Mouse (Mus musculus): Measurements from ENCODE around the gene Wfikkn2. TPM values are rescaled to one million over a fixed set of nuclear protein-coding genes. Genes with fewer than 3 reads are reported as not detected.
"Not testable (repeated sequence)": the region's sequence is repeated elsewhere in the genome, so short reads cannot be mapped to it uniquely, and the experiment has no call there.

Wfikkn2 gene
- polyA plus RNA-seq, 1 experiment from 2014 or later, result 0.31 TPM

DNA sequence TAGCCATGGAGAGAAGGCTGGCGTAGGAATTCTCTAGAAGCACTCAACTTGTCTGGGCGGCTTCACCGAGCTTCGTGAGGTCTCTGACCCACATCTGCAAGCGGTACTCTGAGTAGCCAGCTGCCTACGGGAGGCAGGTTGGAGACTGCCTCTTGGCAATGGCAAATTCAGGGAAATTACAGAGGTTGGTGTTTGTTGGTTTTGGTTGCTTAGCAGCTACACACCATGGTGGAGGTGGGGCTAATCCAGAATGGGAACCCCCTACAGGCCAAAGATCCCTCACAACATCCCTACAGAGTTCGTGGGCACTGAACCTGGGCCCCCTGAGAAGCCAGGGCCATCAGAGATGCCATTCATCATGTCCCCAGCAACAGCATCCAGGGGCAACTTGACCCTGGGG lies 29.4 kb upstream of the Wfikkn2 start:
- Histone ChIP-seq H3K9ac (no peak overlapping the region), H3K4me2 (no peak overlapping the region), H3K36me3 (no peaks in the 10 kb centered on the region), H3K4me1 (peaks cover 43% of the 10 kb centered on the region), H3K9me3 (replicated peaks) (no peaks in the 10 kb centered on the region), H3K4me3 (no peak overlapping the region), H3K27me3 (replicated peaks) (0 out of 2 replicates have a peak, but pooled peaks cover 8% of the 10 kb centered on the region), H3K27ac (0 out of 2 replicates have a peak overlapping the region, but pooled peaks have one; percentile 79)
- no peak for ATAC-seq
- 85% methylated on average over 7 of the region's 7 CpGs for WGBS (ENCODE audit: insufficient replicate concordance)

DNA sequence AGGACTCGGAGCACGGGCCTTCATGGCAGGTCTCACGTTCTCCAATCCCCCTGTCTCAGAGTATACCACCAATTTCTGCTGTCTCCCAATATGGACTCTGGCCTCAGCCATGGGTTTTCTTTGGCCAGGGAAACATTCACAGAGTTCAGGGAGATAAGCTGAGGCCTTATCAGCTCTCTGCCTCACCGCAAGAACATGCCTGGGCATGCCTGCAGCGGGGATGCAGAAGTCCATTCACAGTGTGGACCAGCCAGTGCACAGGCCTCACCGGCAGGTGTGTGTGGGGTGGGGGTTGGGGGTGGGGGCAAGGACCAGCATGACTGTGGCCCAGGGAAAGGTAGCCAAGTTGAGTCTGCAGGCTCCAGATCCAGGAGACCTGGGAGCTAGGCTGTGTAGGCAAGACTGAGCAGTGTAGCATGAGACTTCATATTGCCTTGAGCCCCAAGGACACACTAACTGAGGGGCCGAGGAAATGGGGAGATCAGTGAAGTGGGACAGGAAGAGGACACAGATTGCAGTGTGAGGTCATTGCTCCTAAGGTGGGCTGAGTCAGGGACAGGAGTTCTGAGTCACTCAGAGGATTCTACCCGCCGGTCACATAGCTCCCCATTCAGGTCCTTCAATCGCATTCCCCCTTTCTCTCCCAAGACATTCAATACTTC lies 28.5 kb upstream of the Wfikkn2 start:
- H3K4me2 ChIP-seq, result peak overlapping the region; percentile 43
- 0 out of 2 replicates have a peak, but pooled peaks cover 8% of the 10 kb centered on the region for H3K27me3 ChIP-seq (replicated peaks)
- peak; percentile 87 for ATAC-seq
- peak overlapping the region; percentile 79 for H3K27ac ChIP-seq
- H3K4me1 ChIP-seq, result peaks cover 42% of the 10 kb centered on the region
- H3K9ac ChIP-seq, result peak overlapping the region; percentile 57
- WGBS (ENCODE audit: insufficient replicate concordance), result 52% methylated on average over 10 of the region's 10 CpGs
- H3K9me3 ChIP-seq (replicated peaks), result no peaks in the 10 kb centered on the region
- H3K4me3 ChIP-seq, result no peak overlapping the region
- no peaks in the 10 kb centered on the region for H3K36me3 ChIP-seq

DNA sequence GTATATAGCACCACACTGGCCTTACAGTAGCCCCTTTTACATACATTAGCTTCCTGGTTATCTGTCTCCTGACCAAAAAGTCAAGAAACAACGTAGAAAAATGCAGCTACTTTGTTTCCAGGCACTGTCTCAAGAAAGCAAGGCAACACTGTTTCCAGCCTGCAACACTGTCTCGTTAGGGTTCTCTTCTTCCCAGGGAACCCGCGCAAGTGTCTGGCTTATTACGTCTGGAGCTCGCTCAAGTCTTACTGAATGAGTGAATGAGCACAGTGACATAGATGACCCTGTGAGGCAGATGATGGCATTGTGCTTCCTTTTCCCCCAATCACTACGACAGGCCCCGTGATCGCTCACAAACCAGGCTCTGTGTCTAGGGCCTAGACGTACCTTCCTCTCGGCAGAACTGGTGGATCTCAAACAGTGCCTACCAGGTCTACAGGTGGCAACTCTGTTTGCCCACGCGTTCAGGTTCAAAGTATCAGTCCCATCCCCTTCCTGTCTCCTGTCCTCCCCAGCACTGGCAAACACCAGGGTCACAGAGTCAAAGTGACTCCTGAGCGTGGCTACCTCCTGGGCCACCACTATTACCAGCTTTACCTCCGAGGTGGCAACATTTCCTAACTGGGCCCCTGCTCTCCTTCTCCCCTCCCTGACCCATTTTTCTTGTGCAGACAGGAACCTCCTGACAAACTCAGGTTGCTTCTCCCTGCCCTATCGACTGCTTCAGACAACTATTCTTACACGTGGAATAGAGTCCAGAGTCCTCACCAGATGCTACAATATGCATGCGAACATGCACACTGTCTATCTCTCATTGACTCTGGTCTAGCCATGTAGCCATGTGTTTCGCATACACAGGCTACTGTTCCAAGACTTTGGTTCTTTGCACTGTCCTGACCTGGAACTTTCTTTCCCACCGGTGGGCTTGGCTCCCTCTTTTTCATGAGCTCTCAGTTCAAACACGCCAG lies 27.4 kb upstream of the Wfikkn2 start:
- Histone ChIP-seq H3K4me2 (no peak overlapping the region), H3K27me3 (replicated peaks) (0 out of 2 replicates have a peak, but pooled peaks cover 8% of the 10 kb centered on the region), H3K4me3 (no peak overlapping the region), H3K27ac (peak overlapping the region; percentile 79), H3K9ac (0 out of 2 replicates have a peak overlapping the region, but pooled peaks have one; percentile 57), H3K4me1 (peaks cover 43% of the 10 kb centered on the region), H3K36me3 (no peaks in the 10 kb centered on the region), H3K9me3 (replicated peaks) (no peaks in the 10 kb centered on the region)
- WGBS (ENCODE audit: insufficient replicate concordance), result 78% methylated on average over 21 of the region's 21 CpGs
- no peak for ATAC-seq

DNA sequence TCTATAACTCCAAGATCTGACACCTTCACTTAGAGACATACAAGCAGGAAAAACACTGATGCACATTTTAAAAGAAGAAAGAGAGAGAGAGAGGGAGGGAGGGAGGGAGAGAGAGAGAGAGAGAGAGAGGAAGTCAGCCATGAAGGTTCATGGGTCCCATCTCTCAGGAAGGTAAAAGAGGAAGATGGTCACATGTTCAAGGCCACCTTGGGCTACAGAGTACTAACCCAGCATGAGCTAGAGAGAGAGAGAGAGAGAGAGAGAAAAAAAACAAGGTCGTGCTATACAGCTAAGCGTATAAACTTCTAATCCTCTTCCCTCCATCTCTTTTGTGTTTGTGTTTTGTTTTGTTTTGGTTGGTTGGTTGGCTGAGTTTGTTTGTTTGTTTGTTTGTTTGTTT lies 25.2 kb upstream of the Wfikkn2 start:
- H3K4me3 ChIP-seq, result no peak overlapping the region
- no peak overlapping the region for H3K27ac ChIP-seq
- H3K4me1 ChIP-seq, result peaks cover 54% of the 10 kb centered on the region
- H3K9ac ChIP-seq, result no peak overlapping the region
- 62% methylated on average over 2 of the region's 2 CpGs for WGBS (ENCODE audit: insufficient replicate concordance)
- no peaks in the 10 kb centered on the region for H3K9me3 ChIP-seq (replicated peaks)
- ATAC-seq, result no peak
- H3K27me3 ChIP-seq (replicated peaks), result 0 out of 2 replicates have a peak, but pooled peaks cover 5% of the 10 kb centered on the region
- no peaks in the 10 kb centered on the region for H3K36me3 ChIP-seq
- no peak overlapping the region for H3K4me2 ChIP-seq

DNA sequence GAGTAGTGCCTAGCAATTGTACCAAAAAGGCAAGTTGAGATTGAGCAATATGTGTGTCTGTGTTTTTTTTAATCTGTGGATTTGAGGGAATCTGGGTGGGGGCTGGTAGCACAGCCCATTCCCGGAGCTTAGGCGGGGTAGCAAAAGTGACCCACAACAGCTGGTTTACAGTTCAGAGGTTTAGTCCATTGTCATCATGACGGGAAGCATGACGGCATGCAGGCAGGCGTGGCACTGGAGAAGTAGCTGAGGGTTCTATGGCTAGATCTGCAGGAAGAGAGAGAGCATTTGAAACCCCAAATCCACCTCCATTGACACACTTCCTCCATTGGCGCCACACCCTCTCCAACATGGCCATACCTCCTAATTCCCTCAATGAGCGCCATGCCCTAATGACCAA lies 24.1 kb upstream of the Wfikkn2 start:
- Histone ChIP-seq H3K27ac (no peak overlapping the region), H3K9ac (no peak overlapping the region), H3K4me2 (no peak overlapping the region), H3K9me3 (replicated peaks) (no peaks in the 10 kb centered on the region), H3K4me1 (peaks cover 54% of the 10 kb centered on the region), H3K27me3 (replicated peaks) (no peaks in the 10 kb centered on the region), H3K36me3 (no peaks in the 10 kb centered on the region), H3K4me3 (no peak overlapping the region)
- ATAC-seq, result no peak
- WGBS (ENCODE audit: insufficient replicate concordance), result 77% methylated on average over 7 of the region's 7 CpGs

DNA sequence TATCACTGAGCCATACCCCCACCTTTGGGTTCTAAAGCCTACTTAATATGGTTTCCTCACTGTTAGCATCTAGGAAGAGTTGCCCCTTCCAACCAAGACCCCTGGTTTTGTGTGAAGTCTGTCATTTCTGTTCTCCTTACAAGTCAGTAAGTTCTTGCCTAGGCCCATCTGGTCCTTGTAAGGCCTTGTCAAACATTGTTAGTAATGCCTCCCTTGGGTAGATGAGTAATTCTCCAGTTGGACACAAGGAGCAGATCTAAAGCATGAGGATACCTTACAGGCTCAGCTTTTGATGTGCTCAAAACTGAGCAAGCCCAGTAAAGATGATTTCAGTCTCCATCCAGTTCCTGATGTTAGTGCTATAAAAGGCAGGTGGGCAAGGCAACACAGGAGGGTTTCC lies 23.0 kb upstream of the Wfikkn2 start:
- Histone ChIP-seq H3K9ac (no peak overlapping the region), H3K4me3 (no peak overlapping the region), H3K27ac (no peak overlapping the region), H3K27me3 (replicated peaks) (no peaks in the 10 kb centered on the region), H3K9me3 (replicated peaks) (no peaks in the 10 kb centered on the region), H3K36me3 (no peaks in the 10 kb centered on the region), H3K4me1 (peaks cover 49% of the 10 kb centered on the region), H3K4me2 (no peak overlapping the region)
- ATAC-seq, result no peak

DNA sequence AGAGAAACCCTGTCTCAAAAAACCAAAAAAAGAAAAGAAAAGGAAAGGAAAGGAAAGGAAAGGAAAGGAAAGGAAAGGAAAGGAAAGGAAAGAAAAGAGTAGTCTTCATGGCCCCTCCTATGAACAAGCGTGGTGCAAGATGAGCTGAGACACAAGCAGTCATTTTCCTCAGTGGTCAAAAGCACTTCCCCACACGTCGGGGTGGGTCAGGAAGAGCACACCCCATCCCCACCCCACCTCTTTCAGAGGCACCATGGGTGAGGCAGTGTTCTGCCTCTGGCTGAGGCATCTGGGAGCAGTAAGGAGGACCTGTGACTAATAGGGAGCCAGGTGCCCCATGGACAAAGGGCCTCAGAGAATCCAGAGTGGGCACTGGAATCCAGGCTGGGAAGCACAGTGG lies 20.4 kb upstream of the Wfikkn2 start:
- Histone ChIP-seq H3K4me2 (peak overlapping the region; percentile 76), H3K27ac (peak overlapping the region; percentile 85), H3K4me1 (peaks cover 55% of the 10 kb centered on the region), H3K4me3 (peak overlapping the region; percentile 51; the same call in 1 of the 2 replicates), H3K9ac (peak overlapping the region; percentile 53; the same call in 1 of the 2 replicates)
- ATAC-seq; H3K36me3 ChIP-seq; H3K27me3 ChIP-seq (replicated peaks); H3K9me3 ChIP-seq (replicated peaks): not testable (repeated sequence)
- WGBS (ENCODE audit: insufficient replicate concordance), result 31% methylated on average over 3 of the region's 3 CpGs

DNA sequence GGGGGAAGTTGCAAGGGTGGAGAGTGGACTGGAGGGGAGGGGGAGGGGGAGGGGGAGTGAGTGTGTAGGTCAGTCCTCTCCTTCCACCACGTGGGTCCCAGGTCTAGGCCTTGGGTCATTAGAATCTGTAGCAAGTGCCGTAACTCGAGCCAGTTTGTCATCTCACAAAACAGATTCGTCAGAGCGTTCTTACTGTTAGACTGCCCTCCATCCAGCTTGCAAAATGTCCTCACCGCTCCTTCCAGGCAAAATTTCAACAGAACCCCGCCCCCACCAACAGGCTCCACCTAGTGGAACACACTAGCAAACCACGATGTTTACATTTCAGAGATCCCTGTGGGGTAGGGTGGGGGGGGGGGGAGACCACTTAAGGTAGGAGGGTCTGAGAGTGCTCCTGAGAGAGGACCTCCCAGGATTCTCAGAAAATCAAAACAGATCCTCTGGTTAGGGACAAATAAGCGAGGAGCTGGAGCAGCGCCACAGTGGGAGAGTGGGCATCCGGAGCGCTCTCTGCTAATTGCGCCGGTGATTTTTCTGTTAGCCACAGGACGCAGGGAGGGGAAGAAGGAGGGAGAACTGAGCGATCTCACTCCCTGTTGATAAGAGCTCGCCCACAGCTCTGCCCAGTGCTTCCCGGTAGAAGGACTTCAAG lies 19.5 kb upstream of the Wfikkn2 start:
- H3K27ac ChIP-seq, result peak overlapping the region; percentile 85
- H3K36me3 ChIP-seq, result no peaks in the 10 kb centered on the region
- peak; percentile 64 for ATAC-seq
- H3K4me3 ChIP-seq, result peak overlapping the region; percentile 51
- peak overlapping the region; percentile 53 for H3K9ac ChIP-seq
- H3K4me2 ChIP-seq, result peak overlapping the region; percentile 76
- no peaks in the 10 kb centered on the region for H3K9me3 ChIP-seq (replicated peaks)
- H3K4me1 ChIP-seq, result peaks cover 64% of the 10 kb centered on the region
- 2% methylated on average over 18 of the region's 18 CpGs for WGBS (ENCODE audit: insufficient replicate concordance)
- no peaks in the 10 kb centered on the region for H3K27me3 ChIP-seq (replicated peaks)

DNA sequence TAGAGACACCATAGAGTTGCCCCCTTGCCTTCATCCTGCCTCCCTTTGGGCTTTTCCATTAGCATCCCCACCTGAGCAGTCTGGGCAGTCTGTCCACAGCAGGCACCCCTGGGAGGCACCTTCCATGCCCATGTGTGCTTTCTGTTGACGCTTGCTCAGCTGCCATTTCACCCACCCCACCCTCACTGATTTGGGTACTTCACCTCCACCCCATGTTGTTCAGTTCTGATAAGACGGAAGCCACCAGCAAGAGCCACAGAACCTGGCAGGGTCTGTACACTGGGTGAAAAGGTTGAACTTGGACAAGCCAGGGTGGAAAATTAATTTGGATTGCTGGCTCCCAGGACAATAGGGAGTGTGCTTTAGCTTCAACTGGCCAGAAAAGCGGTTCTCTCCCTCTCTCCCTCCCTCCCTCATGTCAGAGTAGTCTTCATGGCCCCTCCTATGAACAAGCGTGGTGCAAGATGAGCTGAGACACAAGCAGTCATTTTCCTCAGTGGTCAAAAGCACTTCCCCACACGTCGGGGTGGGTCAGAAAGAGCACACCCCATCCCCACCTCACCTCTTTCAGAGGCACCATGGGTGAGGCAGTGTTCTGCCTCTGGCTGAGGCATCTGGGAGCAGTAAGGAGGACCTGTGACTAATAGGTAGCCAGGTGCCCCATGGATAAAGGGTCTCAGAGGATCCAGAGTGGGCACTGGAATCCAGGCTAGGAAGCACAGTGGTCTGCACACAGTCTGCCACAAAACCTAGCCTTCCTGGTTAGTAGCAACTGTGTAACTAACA lies 16.0 kb upstream of the Wfikkn2 start:
- WGBS (ENCODE audit: insufficient replicate concordance), result 37% methylated on average over 6 of the region's 6 CpGs
- Histone ChIP-seq H3K4me2 (peak overlapping the region; percentile 50), H3K9me3 (replicated peaks) (no peaks in the 10 kb centered on the region), H3K9ac (peak overlapping the region; percentile 52), H3K27ac (peak overlapping the region; percentile 87), H3K27me3 (replicated peaks) (peaks cover 4% of the 10 kb centered on the region; the same call in 1 of the 2 replicates), H3K4me3 (no peak overlapping the region), H3K36me3 (no peaks in the 10 kb centered on the region), H3K4me1 (peaks cover 56% of the 10 kb centered on the region)
- ATAC-seq, result peak; percentile 96

DNA sequence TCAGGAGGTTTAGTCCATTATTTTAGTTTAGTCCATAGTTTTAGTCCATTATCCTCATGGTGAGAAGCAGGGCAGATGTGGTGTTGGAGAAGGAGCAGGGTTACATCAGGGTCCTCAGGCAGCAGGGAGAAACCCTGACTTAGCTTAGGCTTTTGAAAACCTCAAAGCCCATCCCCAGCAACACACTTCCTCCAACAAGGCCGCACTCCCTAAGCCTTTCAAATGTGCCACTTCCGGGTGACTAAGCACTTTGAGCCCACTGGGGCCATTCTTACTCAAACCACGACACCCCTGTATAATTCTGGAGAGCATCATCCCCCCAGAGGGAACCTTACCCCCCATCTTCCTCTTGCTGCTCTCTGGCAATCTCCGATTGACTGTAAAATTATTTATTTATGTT lies 14.0 kb upstream of the Wfikkn2 start:
- H3K9me3 ChIP-seq (replicated peaks), result no peaks in the 10 kb centered on the region
- no peak overlapping the region for H3K4me3 ChIP-seq
- 43% methylated on average over 4 of the region's 4 CpGs for WGBS (ENCODE audit: insufficient replicate concordance)
- peak overlapping the region; percentile 87 for H3K27ac ChIP-seq
- H3K9ac ChIP-seq, result no peak overlapping the region
- no peak for ATAC-seq
- peaks cover 17% of the 10 kb centered on the region; the same call in 1 of the 2 replicates for H3K27me3 ChIP-seq (replicated peaks)
- peaks cover 40% of the 10 kb centered on the region for H3K4me1 ChIP-seq
- no peak overlapping the region for H3K4me2 ChIP-seq
- H3K36me3 ChIP-seq, result no peaks in the 10 kb centered on the region

DNA sequence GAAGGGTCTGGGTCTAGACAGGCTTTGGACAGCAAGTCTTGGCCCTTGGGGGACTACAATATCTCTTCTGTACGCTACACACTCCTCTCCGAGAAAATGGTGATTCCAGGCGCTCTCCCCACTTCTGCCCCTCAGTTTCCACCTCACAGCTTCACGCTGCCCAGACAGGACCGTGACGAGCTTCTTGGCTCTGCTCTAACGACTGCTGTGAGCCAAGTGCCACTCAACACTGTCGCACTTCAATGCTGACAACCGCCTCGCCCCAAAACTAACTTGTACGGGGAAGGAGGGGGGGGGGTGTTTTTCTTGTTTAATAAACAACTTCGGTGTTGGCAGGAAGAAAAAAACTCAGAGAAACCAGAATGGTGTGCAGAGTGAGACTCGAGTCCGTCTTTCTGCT lies 12.2 kb upstream of the Wfikkn2 start:
- H3K9ac ChIP-seq, result no peak overlapping the region
- 79% methylated on average over 14 of the region's 14 CpGs for WGBS (ENCODE audit: insufficient replicate concordance)
- H3K27me3 ChIP-seq (replicated peaks), result peaks cover 18% of the 10 kb centered on the region; the same call in 1 of the 2 replicates
- no peaks in the 10 kb centered on the region for H3K9me3 ChIP-seq (replicated peaks)
- H3K4me2 ChIP-seq, result no peak overlapping the region
- no peak for ATAC-seq
- H3K4me1 ChIP-seq, result peaks cover 39% of the 10 kb centered on the region
- H3K4me3 ChIP-seq, result no peak overlapping the region
- no peak overlapping the region for H3K27ac ChIP-seq
- no peaks in the 10 kb centered on the region for H3K36me3 ChIP-seq

All from liver, embryonic 12.5 days (tissue).